Mouse (Mus musculus) ES-E14 (cell line): ENCODE results near the gene Bach1.

ENCODE experiments used
- CHD2 ChIP-seq: IDR thresholded peaks from 2 replicates; pipeline ENCODE4 v1.6.1; 2014; ENCODE audit warnings: mild to moderate bottlenecking, low read depth, low read length, inconsistent platforms
- HCFC1 ChIP-seq: IDR thresholded peaks from 2 replicates; pipeline ENCODE4 v1.6.1; 2012; ENCODE audit warnings: low read length, inconsistent platforms, borderline replicate concordance; ENCODE audit not compliant: insufficient read depth
- MAFK ChIP-seq: IDR thresholded peaks from 2 replicates; pipeline ENCODE4 v1.6.1; 2014; ENCODE audit warnings: mild to moderate bottlenecking, low read depth, low read length, inconsistent platforms; ENCODE audit not compliant: insufficient read depth
- ZNF384 ChIP-seq: IDR thresholded peaks from 2 replicates; pipeline ENCODE4 v1.6.1; 2012; ENCODE audit warnings: low read depth, low read length, inconsistent platforms

DNA sequence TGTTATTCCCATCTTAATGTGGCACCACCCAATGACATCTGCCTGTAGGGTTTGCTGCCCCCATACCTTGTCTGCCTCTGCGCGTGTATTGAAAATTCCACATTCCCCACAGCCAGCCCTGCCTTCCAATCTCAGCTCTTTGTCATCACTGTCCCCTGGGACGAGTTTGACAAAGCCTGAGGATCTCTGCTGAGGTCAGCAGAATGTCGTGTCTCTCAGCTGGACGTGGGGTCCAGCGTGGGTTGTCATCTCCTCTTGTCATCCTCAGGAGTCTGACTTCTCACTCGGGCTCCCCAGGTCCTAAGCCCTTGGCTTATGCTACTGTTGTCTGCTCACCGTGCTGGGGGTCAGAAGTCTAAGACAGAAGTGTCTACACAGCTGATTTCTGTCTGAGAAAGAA lies 46.4 kb upstream of the Bach1 start:
- no peak for TF ChIP-seq HCFC1
- TF ChIP-seq CHD2 = no peak
- no peak for TF ChIP-seq MAFK
- TF ChIP-seq ZNF384 = no peak
